Comparison of ENCODE assay signal across 8 mouse cellular contexts in genomic region chr2:32150135-32150534, GRCm38 (mm10). TPM values are rescaled to one million over a fixed set of nuclear protein-coding genes. Genes with fewer than 3 reads are reported as not detected.
DNase-seq lines count a peak whose midpoint lies in the region; ATAC-seq and TF ChIP-seq lines count a peak whose summit lies in the region.

No protein-coding gene starts in this region.

- peaks cover 39% of the 10 kb centered on the region for H3K4me1 ChIP-seq in heart, embryonic 11.5 days (ENCODE audit: control insufficient read depth, insufficient read depth, low read length)
- peaks cover 3% of the 10 kb centered on the region for H3K4me1 ChIP-seq in ES-Bruce4 (ENCODE audit: control insufficient read depth, insufficient read depth, low read length)
- peaks cover 19% of the 10 kb centered on the region for H3K4me1 ChIP-seq in forebrain, postnatal 0 days (ENCODE audit: insufficient read depth)
- peaks cover 57% of the 10 kb centered on the region for H3K4me1 ChIP-seq in liver, embryonic 15.5 days (replicated peaks)

- TF ChIP-seq CTCF in ES-Bruce4 (IDR thresholded peaks at IDR 0.05; ENCODE audit: low read depth, low read length): no peak
- TF ChIP-seq CTCF in forebrain, postnatal 0 days (IDR thresholded peaks at IDR 0.05; ENCODE audit: low read depth): no peak

- no peak for ATAC-seq in heart, embryonic 11.5 days (replicated peaks; ENCODE audit: insufficient number of reproducible peaks, low FRiP score, low TSS enrichment)
- ATAC-seq in forebrain, postnatal 0 days: no peak
- ATAC-seq in liver, embryonic 15.5 days (ENCODE audit: insufficient read depth): no peak

- H3K36me3 ChIP-seq in heart, embryonic 11.5 days (ENCODE audit: control insufficient read depth, insufficient read depth, low read length): no peaks in the 10 kb centered on the region
- H3K36me3 ChIP-seq in ES-Bruce4 (ENCODE audit: control insufficient read depth, insufficient read depth, low read length, poor library complexity, severe bottlenecking): no peaks in the 10 kb centered on the region
- no peaks in the 10 kb centered on the region for H3K36me3 ChIP-seq in forebrain, postnatal 0 days (ENCODE audit: insufficient read depth)
- no peaks in the 10 kb centered on the region for H3K36me3 ChIP-seq in liver, embryonic 15.5 days (replicated peaks)

- H3K27ac ChIP-seq in heart, embryonic 11.5 days (ENCODE audit: low read depth, low read length): peak overlapping the region; percentile 97; the same call in 1 of the 2 replicates
- no peak overlapping the region for H3K27ac ChIP-seq in ES-Bruce4 (ENCODE audit: insufficient read depth, low read length)
- H3K27ac ChIP-seq in forebrain, postnatal 0 days (ENCODE audit: low read depth, low read length): peak overlapping the region; percentile 100
- H3K27ac ChIP-seq in liver, embryonic 15.5 days (replicated peaks): peak overlapping the region; percentile 93

- H3K4me2 ChIP-seq in heart, embryonic 11.5 days: peak overlapping the region; percentile 92
- peak overlapping the region; percentile 62 for H3K4me2 ChIP-seq in forebrain, postnatal 0 days (ENCODE audit: low read depth)
- peak overlapping the region; percentile 89 for H3K4me2 ChIP-seq in liver, embryonic 15.5 days

- H3K27me3 ChIP-seq in heart, embryonic 11.5 days (ENCODE audit: control insufficient read depth, insufficient read depth, low read length): no peaks in the 10 kb centered on the region
- no peaks in the 10 kb centered on the region for H3K27me3 ChIP-seq in ES-Bruce4 (ENCODE audit: control insufficient read depth, insufficient read depth, low read length, poor library complexity, severe bottlenecking)
- no peaks in the 10 kb centered on the region for H3K27me3 ChIP-seq in forebrain, postnatal 0 days (ENCODE audit: insufficient read depth, low read length)
- no peaks in the 10 kb centered on the region for H3K27me3 ChIP-seq in liver, embryonic 15.5 days

- no peak for TF ChIP-seq POLR2A in ES-Bruce4 (IDR thresholded peaks at IDR 0.05; ENCODE audit: insufficient read depth, low read length)

- no peak for TF ChIP-seq EP300 in ES-Bruce4 (IDR thresholded peaks at IDR 0.05; ENCODE audit: insufficient read depth, low read depth, low read length)

- peak overlapping the region; percentile 99 for H3K9ac ChIP-seq in heart, embryonic 11.5 days (ENCODE audit: low read depth, low read length)
- peak overlapping the region; percentile 100 for H3K9ac ChIP-seq in ES-Bruce4 (ENCODE audit: low read depth, poor library complexity, severe bottlenecking)
- H3K9ac ChIP-seq in forebrain, postnatal 0 days: peak overlapping the region; percentile 99
- H3K9ac ChIP-seq in liver, embryonic 15.5 days: 0 out of 2 replicates have a peak overlapping the region, but pooled peaks have one; percentile 95

- DNase-seq in heart, postnatal 25 days (ENCODE audit: low spot score): no peak
- no peak for DNase-seq in forebrain, postnatal 0 days
- no peak for DNase-seq in frontal cortex, postnatal 36 days (ENCODE audit: low spot score in 2 of 2)
- DNase-seq in right cerebral cortex, adult 18-20 months: no peak
- DNase-seq in kidney, adult 11 months: no peak

- H3K9me3 ChIP-seq in heart, embryonic 11.5 days (replicated peaks; ENCODE audit: control insufficient read depth, low read length): no peaks in the 10 kb centered on the region
- no peaks in the 10 kb centered on the region for H3K9me3 ChIP-seq in ES-Bruce4 (replicated peaks; ENCODE audit: control insufficient read depth, insufficient read depth, low read length, poor library complexity, severe bottlenecking)
- no peaks in the 10 kb centered on the region for H3K9me3 ChIP-seq in forebrain, postnatal 0 days (ENCODE audit: low read length)
- H3K9me3 ChIP-seq in liver, embryonic 15.5 days (replicated peaks): no peaks in the 10 kb centered on the region

- 26% methylated on average over 1 of the region's 1 CpGs for WGBS in heart, embryonic 11.5 days (ENCODE audit: insufficient replicate concordance)
- 13% methylated on average over 1 of the region's 1 CpGs for WGBS in forebrain, postnatal 0 days
- WGBS in liver, embryonic 15.5 days (ENCODE audit: insufficient replicate concordance): 48% methylated on average over 1 of the region's 1 CpGs

- H3K4me3 ChIP-seq in heart, embryonic 11.5 days (ENCODE audit: low read depth, low read length): peak overlapping the region; percentile 96
- H3K4me3 ChIP-seq in ES-Bruce4 (ENCODE audit: low read depth, low read length): peak overlapping the region; percentile 74
- peak overlapping the region; percentile 93 for H3K4me3 ChIP-seq in forebrain, postnatal 0 days (ENCODE audit: low read depth, low read length)
- H3K4me3 ChIP-seq in liver, embryonic 15.5 days (replicated peaks): peak overlapping the region; percentile 88; the same call in 1 of the 2 replicates

- intact Hi-C loops in heart, postnatal 25 days (cut with DNase I): loop anchor here (2.0 to 5.0 kb wide), 2 partner anchors 45 to 87 kb away; partner anchors contain the start of gene Pomt1

RNA-seq across cellular contexts. Expression of gene Prrc2b, which starts 0.7 kb away (rescaled TPM):
- polyA plus RNA-seq in heart, embryonic 11.5 days (2014; fragmentation: Nextera tagmentation; extraction: Ambion mirVana): 39.3 and 40.6 TPM in 2 replicates
- total RNA-seq in heart, postnatal 25 days (2021): 10 to 100 TPM; 79.0 to 89.8 TPM
- polyA plus RNA-seq in ES-Bruce4 (2011; ENCODE audit: insufficient read depth, insufficient read length, low read depth, missing spikeins): 106 and 112 TPM in 2 replicates
- total RNA-seq in forebrain, postnatal 0 days (2014; rRNA removed): 92.1 and 131 TPM in 2 replicates
- 40.7 and 60.4 TPM in 2 replicates for polyA plus RNA-seq in forebrain, postnatal 0 days (2015; fragmentation: Nextera tagmentation; extraction: Ambion mirVana)
- polyA plus RNA-seq in liver, embryonic 15.5 days (2015; fragmentation: Nextera tagmentation; extraction: Ambion mirVana): 8.3 and 9.6 TPM in 2 replicates

RNA-seq across cellular contexts. Expression of gene Plpp7, which starts 54.8 kb away (rescaled TPM):
- polyA plus RNA-seq in heart, embryonic 11.5 days (2014; fragmentation: Nextera tagmentation; extraction: Ambion mirVana): 10.0 and 11.7 TPM in 2 replicates
- total RNA-seq in heart, postnatal 25 days (2021): 10 to 100 TPM; 31.8 to 33.7 TPM
- 1.2 TPM in 1 of 2 replicates, not detected in the other for polyA plus RNA-seq in ES-Bruce4 (2011; ENCODE audit: insufficient read depth, insufficient read length, low read depth, missing spikeins)
- 21.5 and 28.6 TPM in 2 replicates for total RNA-seq in forebrain, postnatal 0 days (2014; rRNA removed)
- polyA plus RNA-seq in forebrain, postnatal 0 days (2015; fragmentation: Nextera tagmentation; extraction: Ambion mirVana): 23.4 and 24.0 TPM in 2 replicates
- 1.9 and 2.0 TPM in 2 replicates for polyA plus RNA-seq in liver, embryonic 15.5 days (2015; fragmentation: Nextera tagmentation; extraction: Ambion mirVana)
